Mouse (Mus musculus) cerebellum, adult 9-10 months (tissue): ENCODE results near the gene 1700067K01Rik.
"Not testable (repeated sequence)": the region's sequence is repeated elsewhere in the genome, so short reads cannot be mapped to it uniquely, and the experiment has no call there.

Experiments used
- DNase-seq: peaks from one replicate; pipeline ENCODE4 v3.0.0; 2022

The 1700067K01Rik gene

DNA sequence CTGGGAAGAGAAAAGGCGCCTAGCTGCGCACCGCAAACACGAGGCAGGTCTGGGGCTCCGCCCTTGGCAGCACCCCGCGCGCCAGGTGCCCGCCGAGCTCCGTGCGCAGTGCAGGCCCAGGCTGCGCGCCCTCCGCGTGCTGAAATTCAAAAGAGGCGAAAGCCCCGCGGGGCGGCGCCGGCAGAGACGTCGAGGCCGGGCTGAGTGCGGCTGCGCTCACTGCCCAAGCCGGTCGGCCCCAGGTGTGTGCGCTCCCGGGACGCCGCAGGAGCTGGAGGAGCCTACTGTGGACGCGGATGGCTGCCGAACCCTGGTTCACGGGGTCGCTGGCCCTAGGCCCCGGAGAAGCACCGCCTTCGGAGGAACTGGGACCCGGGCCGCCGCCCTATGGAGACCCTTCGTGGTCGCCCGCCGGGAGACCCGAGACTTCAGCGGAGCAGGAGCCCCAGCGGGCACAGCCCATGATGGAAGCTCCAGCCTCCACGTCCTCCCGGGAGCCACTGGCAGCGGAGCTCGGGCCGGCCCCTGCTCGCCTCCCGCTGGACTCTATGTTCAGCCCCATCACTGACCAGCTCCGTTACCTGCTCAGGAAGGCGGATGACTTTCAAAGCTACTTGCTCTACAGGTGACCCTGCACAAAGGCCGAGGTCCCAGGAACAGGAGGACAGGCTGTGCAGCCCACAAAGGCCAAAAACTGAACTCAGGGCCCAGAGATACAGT, at the start of gene 1700067K01Rik:
1700067K01Rik (plus strand) TSS at position 222 of the 720 bp plus-strand sequence.
- DNase-seq: peak; percentile 39

DNA sequence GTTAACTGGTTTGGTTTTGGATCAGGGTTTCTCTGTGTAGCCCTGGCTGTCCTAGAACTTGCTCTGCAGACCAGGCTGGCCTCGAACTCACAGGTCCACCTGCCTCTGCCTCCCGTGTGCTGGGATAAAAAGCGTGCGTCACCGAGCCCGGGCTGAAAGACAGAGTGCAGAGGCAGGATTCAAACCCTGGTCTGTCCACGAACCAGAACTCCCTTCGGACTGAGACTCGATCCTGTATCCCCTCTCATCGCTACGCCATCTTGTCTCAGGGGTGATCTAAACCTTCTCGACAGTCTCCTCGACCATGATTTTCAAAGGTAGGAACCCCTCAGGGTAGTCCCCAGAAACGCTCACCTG, 46.6 kb upstream of the 1700067K01Rik start:
- DNase-seq: no peak

- DNase-seq: peak; percentile 100
Measured at GRCm38 (mm10) chr8:83955106-83955957, 46.0 kb upstream of the 1700067K01Rik start, which contains the start of the genes Gm10644 and Asf1b. Gene Gm10644, minus strand, starts transcription at chr8:83955205. Gene Asf1b, plus strand, starts transcription at chr8:83955507.

DNA sequence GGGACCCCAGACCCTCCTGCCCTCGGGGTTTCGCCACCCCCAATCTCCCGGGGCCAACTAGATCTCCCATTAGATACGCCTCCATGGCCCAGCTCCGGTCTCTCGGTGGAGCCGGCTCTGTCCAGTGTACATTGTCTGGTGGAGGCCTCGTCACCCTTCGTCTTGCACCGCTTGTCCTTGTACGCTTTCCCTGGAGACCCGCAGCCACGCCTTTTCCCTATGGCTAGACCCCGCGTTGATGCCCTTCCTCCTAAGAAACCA, 45.4 kb upstream of the 1700067K01Rik start:
- DNase-seq: no peak

DNA sequence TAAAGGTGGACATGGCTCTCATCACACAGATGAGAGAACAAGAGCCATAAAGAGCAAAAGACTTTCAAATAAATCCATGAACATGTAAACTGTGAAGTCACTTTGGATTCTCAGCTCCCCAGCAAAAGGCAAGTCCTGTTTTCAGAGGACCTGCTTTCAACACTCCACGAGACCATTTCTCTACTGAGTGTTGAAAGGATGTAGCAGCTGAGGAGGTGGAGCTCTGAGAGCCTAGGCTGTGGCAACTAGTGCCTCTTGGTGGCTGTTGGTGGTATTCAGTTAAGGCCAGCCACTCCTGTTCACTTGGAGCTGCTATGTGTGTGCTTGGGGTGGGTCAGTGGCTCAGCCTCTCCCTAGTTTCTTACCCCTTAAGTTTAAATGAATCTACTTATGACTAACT, 44.5 kb upstream of the 1700067K01Rik start:
- DNase-seq: no peak

GRCm38 (mm10) chr8:83964015-83964765, 37.1 kb upstream of the 1700067K01Rik start:
- DNase-seq: no peak

DNA sequence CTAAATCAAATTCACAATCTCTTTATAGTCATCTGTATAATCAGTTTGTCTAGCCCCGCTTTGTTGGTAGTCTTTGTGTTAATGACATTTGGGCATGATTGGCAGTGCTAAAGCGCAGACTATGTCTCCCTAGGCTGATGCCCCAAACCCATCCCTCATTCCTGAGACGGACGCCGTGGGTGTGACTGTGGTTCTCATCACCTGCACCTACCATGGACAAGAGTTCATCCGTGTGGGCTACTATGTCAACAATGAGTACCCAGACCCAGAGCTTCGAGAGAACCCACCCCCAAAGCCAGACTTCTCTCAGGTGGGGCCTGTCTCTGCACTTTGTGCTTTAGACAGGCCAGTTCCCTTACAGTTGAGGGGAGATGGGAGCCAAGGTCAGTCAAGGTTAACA, 33.6 kb upstream of the 1700067K01Rik start:
- DNase-seq: no peak

- no peak for DNase-seq
Measured at GRCm38 (mm10) chr8:83971121-83971520, 30.2 kb upstream of the 1700067K01Rik start.

DNA sequence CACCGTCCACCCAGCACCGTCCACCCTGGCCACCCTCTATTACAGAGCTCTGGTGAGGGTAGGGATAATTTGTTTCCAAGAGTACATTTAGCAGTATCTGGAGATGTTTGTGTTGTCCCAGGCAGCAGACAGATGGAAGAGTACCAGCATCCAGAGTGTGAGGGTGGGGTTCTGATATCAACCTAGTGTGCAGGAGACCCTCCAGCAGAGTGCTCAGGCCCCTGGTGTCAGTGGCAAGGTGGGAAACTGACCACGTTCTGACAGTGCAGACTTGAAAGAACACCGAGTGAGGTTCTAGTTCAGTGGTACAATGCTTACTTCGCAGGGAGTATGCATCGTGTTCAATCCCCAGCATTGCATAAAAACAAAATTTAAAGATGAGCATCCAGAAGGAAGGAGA, 29.6 kb upstream of the 1700067K01Rik start:
- no peak for DNase-seq

- DNase-seq: peak; percentile 99
Measured at GRCm38 (mm10) chr8:83972150-83973120, 28.9 kb upstream of the 1700067K01Rik start, which contains the start of gene Prkaca. Gene Prkaca, plus strand, starts transcription at chr8:83972993.

DNA sequence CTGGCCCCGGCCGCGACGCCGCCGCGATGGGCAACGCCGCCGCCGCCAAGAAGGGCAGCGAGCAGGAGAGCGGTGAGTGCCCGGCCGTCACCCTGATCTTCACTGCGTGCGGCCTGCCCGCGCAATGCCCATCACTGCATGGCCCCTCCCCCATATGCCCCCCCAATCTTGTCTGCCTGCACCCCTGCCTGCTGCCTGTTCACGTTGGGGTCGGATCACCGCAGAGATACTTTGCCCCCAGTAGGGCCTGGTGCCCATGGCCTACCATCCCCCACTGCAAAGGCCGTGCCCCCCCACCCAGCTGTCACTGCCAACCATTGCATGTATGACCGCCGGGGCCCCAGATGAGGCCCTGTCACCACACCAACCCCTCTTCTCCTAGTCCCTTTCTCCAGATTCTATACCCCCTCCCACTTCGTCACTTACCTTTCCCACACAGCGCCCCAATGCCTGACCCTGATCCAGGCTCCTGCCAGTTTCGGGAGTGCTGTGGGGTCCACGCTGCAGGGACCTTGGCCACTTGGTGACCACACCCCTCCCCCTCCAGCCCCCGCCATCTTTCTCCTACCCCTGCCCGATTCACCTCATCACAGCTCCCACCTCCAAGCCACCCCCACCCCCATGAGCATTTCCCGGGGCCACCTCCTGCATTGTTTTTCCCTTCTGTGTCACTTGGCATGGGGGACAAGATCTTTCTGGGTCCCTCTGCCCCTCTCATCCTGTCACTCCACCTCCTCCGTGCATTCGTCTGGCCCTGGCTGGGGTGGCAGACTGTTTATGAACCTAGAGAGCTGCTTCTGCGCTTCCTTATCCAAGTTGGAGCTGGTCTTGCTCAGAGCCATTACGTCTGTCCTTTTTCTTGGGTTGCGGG, 27.9 kb upstream of the 1700067K01Rik start:
- peak; percentile 68 for DNase-seq

GRCm38 (mm10) chr8:83974521-83974920, 26.8 kb upstream of the 1700067K01Rik start:
- DNase-seq: no peak

DNA sequence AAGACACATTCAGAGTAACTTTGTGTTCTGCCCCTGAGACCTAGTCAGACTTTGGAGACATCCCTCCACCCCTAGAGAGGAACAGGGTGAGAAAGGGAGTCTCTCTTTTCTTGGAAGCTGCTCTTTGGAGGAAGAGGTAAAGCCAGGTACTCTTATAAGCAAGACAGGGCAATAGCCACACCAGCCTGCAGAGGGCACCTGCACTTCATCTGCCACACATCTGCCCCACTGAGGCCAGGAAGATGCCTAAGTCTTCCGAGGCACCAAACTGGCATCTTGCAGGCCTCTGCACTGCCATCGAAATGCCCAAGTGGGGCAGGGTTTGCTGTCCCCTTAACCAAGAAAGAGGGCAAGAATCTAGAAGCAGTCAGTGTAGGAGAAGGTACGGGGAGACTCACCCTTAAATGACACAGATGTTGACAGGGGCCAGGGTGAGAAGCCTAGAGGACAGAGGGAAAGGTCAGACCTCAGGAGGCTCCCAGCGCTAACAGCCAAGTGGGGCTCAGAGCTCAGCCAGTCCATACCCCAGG, 25.1 kb upstream of the 1700067K01Rik start:
- no peak for DNase-seq

DNA sequence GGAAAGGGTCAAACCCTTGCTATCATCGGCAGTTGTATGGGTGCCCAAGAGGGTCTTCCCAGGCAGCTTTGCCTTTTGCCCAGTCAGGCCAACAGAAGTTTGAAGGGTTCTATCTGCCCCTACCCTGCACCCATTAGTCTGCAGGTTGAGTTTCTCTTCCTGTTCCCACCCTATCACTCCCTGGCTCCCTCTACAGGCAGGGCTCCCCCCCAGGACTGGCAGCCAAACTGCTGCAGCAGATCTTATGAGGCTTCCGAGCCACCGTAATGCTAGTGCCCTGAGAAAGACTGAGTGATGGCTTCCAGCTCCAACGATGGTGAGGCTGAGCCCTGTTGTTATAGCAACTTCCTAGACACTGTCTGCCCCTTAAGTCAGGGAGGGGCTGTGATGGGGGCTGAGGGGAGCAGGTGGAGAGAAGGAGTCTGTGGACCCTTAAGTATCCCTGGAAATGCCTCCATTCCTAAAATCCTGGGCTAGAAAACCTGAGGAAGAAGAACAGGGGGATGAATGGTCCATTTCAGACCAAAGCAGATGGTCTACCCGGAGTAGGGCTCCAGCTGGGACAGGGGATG, 24.4 kb upstream of the 1700067K01Rik start:
- DNase-seq: no peak

DNA sequence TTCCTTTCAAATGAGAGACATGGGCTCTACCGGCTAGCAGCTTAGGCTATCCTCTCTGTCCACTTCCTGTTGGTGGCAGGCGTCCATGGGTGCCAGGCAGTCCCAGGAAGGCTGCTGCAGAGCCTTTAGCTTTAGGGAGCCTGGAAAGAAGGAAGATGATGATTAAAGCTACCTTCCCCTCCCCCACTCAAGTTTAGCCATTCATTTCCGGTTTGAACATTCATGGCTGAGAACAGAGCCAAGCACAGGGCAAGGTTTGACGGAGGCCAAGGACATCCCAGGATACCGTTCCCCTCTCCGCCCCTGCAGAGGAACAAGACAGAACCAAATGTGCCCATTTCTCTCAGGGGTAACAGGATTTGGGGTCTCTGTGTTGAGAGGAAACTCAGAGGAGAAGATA, 23.7 kb upstream of the 1700067K01Rik start:
- DNase-seq: no peak

DNA sequence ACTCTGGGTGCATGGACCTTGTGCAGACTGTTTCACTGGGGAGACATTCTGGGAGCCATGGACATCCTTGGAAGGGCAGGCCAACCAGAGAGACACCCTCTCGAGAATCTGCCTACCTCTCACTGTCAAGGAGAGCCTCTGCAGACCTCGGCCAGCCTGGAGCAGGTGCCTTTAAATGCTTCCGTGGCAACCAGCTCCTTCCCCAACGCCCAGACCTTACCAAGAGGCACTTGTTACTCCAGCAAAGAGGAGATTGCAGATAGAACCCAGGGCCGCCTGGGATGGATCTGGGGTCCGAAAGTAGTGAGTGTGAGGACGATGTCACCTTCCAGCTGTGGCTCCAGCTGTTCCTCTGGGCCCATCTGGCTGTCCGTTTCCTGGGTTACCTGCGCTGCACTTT, 23.1 kb upstream of the 1700067K01Rik start:
- no peak for DNase-seq

DNA sequence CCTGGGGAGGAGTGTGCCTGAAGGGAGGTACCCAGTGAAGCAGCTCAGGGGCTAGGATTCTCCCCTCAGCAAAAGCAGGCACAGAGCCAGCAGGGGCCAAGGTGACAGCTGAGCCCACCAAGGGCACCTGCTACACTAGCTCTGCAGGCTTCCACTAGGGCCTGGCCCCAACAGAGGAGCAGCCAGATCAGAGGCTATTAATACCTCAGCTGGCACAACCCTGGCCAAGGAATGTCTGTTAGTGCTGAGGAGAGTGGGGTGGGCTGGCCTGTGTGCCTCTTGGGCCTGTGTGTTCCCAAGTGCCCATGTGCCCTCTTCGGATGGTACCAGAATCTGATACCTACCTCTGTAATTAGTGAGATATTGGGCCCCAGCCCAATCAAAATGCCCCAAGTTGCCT, 21.1 kb upstream of the 1700067K01Rik start:
- peak; percentile 31 for DNase-seq

GRCm38 (mm10) chr8:83980845-83981244, 20.5 kb upstream of the 1700067K01Rik start:
- DNase-seq: peak; percentile 39

DNA sequence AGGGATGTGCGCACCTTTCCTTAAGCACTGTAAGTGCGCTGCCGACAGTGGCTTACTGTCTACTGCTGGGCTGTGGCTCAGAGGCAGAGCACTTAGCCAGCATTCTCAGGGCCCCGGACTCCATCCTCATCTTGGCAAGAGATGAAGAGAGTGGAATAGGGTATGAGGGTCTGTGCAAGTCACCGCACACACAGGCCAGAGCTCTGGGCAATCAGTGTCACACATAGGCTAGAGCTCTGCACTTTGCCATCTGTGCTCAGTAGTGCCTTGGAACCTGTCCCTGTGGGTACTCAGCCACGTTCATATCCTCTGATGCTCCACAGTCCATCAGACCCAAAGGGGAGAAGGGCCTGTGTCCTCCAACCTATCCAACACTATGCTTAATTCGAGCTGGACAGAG, 19.8 kb upstream of the 1700067K01Rik start:
- no peak for DNase-seq

GRCm38 (mm10) chr8:83982449-83982848, 18.9 kb upstream of the 1700067K01Rik start:
- no peak for DNase-seq

- DNase-seq: not testable (repeated sequence)
Measured at GRCm38 (mm10) chr8:83983222-83983621, 18.1 kb upstream of the 1700067K01Rik start.
